Mouse (Mus musculus) ES-Bruce4 (cell line): ENCODE measurements around the gene Sox5.

Source experiments
- CTCF ChIP-seq: IDR thresholded peaks from one replicate; pipeline ENCODE4 v1.8.1; 2011; ENCODE audit warnings: low read depth, low read length
- POLR2A ChIP-seq: IDR thresholded peaks from one replicate; pipeline ENCODE4 v1.8.1; 2011; ENCODE audit warnings: low read length; ENCODE audit not compliant: insufficient read depth

DNA sequence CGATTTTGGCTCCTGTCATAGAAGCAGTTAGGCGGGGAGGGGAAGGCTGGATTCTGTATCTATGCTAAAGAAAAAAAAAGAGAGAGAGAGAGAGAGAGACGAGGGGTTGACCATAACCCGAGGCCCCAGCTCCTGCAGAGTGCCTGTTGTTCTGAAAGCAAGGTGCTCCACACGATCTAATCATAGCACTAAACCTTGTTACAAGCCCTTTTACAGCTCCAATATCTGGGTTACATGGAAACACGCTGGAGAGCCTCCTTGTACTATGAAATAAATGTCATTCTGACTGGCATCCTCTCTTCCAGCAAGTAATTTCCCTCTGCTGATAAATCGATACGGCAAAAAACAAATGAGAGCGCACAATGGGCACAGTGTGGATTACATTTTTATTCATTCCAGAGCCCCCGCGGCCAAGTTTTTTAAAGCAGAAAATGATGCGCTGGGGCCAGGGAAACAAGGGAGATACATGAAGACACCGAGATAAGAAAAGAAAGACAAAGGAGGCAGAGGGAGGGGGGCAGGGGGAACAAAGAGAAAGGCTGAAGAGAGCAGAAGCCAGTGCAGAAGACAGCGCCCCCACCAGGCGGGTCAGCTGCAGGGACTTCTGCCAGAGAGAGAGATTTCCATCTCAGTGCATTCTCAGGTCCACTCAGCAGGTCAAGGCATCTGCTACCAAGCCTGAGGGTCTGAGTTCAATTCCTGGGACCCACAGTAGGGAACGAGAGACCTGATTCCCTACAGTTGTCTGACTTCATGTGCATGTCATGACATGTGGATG lies 304.3 kb downstream of the Sox5 start:
- peak; percentile 18 for TF ChIP-seq CTCF
- no peak for TF ChIP-seq POLR2A
